Mouse (Mus musculus): ENCODE measurements around the gene Timm29. TPM values are rescaled to one million over a fixed set of nuclear protein-coding genes. Genes with fewer than 3 reads are reported as not detected.
A peak's percentile ranks its signal among the peaks of the same experiment; 100 is the strongest.

Gene Timm29
- polyA plus RNA-seq, 1 experiment from 2014 or later, result 18.4 TPM

DNA sequence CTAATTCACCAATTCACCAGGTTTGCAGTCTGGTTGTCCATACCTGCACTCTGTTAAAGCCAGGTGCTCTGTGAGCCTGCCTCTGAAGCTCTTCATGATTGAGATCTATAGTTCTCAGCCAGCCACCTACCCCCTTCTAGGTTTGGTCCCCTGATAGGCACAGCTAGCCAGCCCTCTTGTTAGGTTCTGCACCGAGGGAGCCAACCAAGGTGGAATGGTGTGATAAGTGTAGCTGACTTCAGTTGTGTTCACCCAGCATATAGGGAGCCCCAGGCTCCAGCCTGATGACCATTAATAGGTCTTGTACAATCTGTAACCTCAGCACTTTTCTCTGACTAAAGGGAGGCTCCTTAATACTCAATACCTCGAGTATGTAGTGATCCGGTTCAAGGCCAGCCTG lies 7.7 kb downstream of the Timm29 start:
- WGBS (ENCODE audit: insufficient replicate concordance), result 40% methylated on average over 3 of the region's 3 CpGs
- peak; percentile 76 for ATAC-seq (ENCODE audit: insufficient read depth)

DNA sequence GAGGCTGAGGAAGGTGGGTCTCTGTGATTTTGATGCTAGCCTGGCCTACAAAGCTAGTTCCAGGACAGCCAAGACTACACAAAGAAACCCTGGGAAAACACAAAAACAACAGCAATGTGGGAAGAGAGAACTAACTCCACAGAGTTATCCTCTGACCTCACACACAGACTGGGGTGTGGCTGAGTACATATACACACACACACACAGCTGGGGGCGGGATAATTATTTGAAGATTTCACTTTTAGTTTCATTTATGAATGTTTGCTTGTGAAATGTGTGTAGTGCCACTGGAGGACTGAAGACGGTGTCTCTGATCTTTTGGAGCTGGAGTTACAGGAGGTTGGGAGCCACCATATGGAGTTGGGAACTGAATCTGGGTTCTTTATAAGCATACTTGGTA lies 8.6 kb downstream of the Timm29 start:
- Histone ChIP-seq H3K4me2 (no peak overlapping the region), H3K27ac (replicated peaks) (peak overlapping the region; percentile 39; the same call in 1 of the 2 replicates), H3K4me1 (replicated peaks) (peaks cover 27% of the 10 kb centered on the region), H3K9ac (no peak overlapping the region), H3K4me3 (replicated peaks) (no peak overlapping the region), H3K9me3 (replicated peaks) (no peaks in the 10 kb centered on the region), H3K36me3 (replicated peaks) (peaks cover 2% of the 10 kb centered on the region; the same call in 1 of the 2 replicates), H3K27me3 (no peaks in the 10 kb centered on the region)
- ATAC-seq (ENCODE audit: insufficient read depth), result no peak
- WGBS (ENCODE audit: insufficient replicate concordance), result 73% methylated on average over 2 of the region's 2 CpGs

More for the DNA sequence above, 7.7 kb downstream of the Timm29 start:
- H3K36me3 ChIP-seq (replicated peaks), result peaks cover 9% of the 10 kb centered on the region; the same call in 1 of the 2 replicates
- peak overlapping the region; percentile 39; the same call in 1 of the 2 replicates for H3K27ac ChIP-seq (replicated peaks)
- H3K9me3 ChIP-seq (replicated peaks), result no peaks in the 10 kb centered on the region
- peaks cover 31% of the 10 kb centered on the region for H3K4me1 ChIP-seq (replicated peaks)
- no peak overlapping the region for H3K4me2 ChIP-seq
- H3K27me3 ChIP-seq, result no peaks in the 10 kb centered on the region
- no peak overlapping the region for H3K4me3 ChIP-seq (replicated peaks)
- H3K9ac ChIP-seq, result no peak overlapping the region

GRCm38 (mm10) chr9:21601722-21602399 lies 9.3 kb downstream of the Timm29 start:
- H3K27me3 ChIP-seq, result no peaks in the 10 kb centered on the region
- no peak overlapping the region for H3K4me2 ChIP-seq
- WGBS (ENCODE audit: insufficient replicate concordance), result 49% methylated on average over 10 of the region's 10 CpGs
- no peaks in the 10 kb centered on the region for H3K9me3 ChIP-seq (replicated peaks)
- no peaks in the 10 kb centered on the region for H3K36me3 ChIP-seq (replicated peaks)
- no peak overlapping the region for H3K27ac ChIP-seq (replicated peaks)
- no peak overlapping the region for H3K9ac ChIP-seq
- H3K4me1 ChIP-seq (replicated peaks), result peaks cover 27% of the 10 kb centered on the region
- H3K4me3 ChIP-seq (replicated peaks), result no peak overlapping the region
- ATAC-seq (ENCODE audit: insufficient read depth), result peak; percentile 43; the same call in 1 of the 2 replicates

DNA sequence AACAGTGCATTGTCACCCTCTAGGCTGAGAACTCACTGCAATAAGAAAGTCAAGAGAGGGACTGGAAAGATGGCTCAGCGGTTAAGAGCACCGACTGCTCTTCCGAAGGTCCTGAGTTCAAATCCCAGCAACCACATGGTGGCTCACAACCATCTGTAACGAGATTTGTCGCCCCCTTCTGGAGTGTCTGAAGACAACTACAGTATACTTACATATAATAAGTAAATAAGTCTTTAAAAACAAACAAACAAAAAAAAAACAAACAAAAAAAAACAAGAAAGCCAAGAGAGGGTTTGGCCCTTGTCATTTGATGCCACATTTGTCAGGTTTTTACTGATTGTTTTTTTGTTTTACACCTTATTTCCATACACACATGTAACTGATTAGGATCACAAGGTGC lies 11.6 kb downstream of the Timm29 start:
- ATAC-seq (ENCODE audit: insufficient read depth), result no peak
- Histone ChIP-seq H3K9me3 (replicated peaks) (no peaks in the 10 kb centered on the region), H3K4me3 (replicated peaks) (no peak overlapping the region), H3K36me3 (replicated peaks) (no peaks in the 10 kb centered on the region), H3K4me1 (replicated peaks) (peaks cover 27% of the 10 kb centered on the region), H3K27ac (replicated peaks) (no peak overlapping the region), H3K9ac (no peak overlapping the region), H3K4me2 (no peak overlapping the region), H3K27me3 (no peaks in the 10 kb centered on the region)
- 69% methylated on average over 5 of the region's 5 CpGs for WGBS (ENCODE audit: insufficient replicate concordance)

- Histone ChIP-seq H3K36me3 (replicated peaks) (no peaks in the 10 kb centered on the region), H3K4me1 (replicated peaks) (peaks cover 14% of the 10 kb centered on the region), H3K9ac (no peak overlapping the region), H3K27ac (replicated peaks) (no peak overlapping the region), H3K4me2 (no peak overlapping the region), H3K27me3 (no peaks in the 10 kb centered on the region), H3K9me3 (replicated peaks) (no peaks in the 10 kb centered on the region), H3K4me3 (replicated peaks) (no peak overlapping the region)
- no peak for ATAC-seq (ENCODE audit: insufficient read depth)
- 66% methylated on average over 5 of the region's 5 CpGs for WGBS (ENCODE audit: insufficient replicate concordance)
Measured at GRCm38 (mm10) chr9:21605865-21606264, 13.3 kb downstream of the Timm29 start.

DNA sequence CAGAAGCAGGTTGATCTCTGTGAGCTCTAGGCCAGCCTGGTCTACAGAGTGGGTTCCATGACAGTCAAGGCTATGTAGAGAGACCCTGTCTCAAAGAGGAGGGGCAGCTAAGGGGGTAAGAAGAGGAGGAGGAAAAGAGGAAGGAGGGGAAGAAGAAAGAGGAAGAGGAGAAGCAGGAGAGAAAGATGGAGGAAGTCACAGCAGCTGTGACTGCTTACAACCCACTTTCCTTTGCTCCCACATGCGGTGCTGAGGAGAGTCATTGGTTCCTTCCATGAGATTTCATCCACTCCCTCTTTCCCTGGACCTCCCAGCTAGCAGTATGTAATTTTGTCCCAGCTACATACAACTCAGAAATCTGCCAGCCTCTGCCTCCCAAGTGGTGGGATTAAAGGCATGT lies 14.1 kb downstream of the Timm29 start:
- no peaks in the 10 kb centered on the region for H3K9me3 ChIP-seq (replicated peaks)
- no peak overlapping the region for H3K4me2 ChIP-seq

DNA sequence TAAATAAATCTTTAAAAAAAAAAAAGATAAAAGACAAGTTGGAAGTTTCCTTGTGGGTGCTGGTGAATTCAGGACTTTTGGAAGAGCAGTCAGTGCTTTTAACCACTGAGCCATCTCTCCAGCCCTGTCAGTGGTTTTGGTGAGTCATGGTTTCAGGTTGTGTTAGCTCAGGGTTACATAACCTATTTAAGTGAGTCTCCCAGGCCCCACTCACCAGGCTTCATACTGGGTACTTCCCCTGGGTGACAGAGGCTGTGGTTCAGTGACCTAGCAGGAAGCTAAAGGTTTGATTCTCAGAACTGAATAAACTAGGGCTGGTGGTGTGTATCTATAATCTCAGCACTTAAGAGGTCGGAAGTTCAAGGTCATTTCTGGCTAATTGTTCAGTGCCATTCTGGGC lies 17.3 kb downstream of the Timm29 start:
- no peaks in the 10 kb centered on the region for H3K36me3 ChIP-seq (replicated peaks)
- no peak overlapping the region for H3K4me3 ChIP-seq (replicated peaks)
- H3K4me2 ChIP-seq, result no peak overlapping the region
- no peak overlapping the region for H3K27ac ChIP-seq (replicated peaks)
- H3K9ac ChIP-seq, result no peak overlapping the region
- no peaks in the 10 kb centered on the region for H3K9me3 ChIP-seq (replicated peaks)
- no peaks in the 10 kb centered on the region for H3K27me3 ChIP-seq
- peaks cover 7% of the 10 kb centered on the region for H3K4me1 ChIP-seq (replicated peaks)
- 68% methylated on average over 1 of the region's 1 CpGs for WGBS (ENCODE audit: insufficient replicate concordance)
- no peak; the same call in 1 of the 2 replicates for ATAC-seq (ENCODE audit: insufficient read depth)

More for the DNA sequence above, 14.1 kb downstream of the Timm29 start:
- H3K27ac ChIP-seq (replicated peaks), result no peak overlapping the region
- H3K4me3 ChIP-seq (replicated peaks), result no peak overlapping the region
- no peaks in the 10 kb centered on the region for H3K36me3 ChIP-seq (replicated peaks)
- no peak overlapping the region for H3K9ac ChIP-seq
- H3K27me3 ChIP-seq, result no peaks in the 10 kb centered on the region
- 0 out of 2 replicates have a peak, but pooled peaks cover 7% of the 10 kb centered on the region for H3K4me1 ChIP-seq (replicated peaks)
- no peak for ATAC-seq (ENCODE audit: insufficient read depth)
- WGBS (ENCODE audit: insufficient replicate concordance), result 20% methylated on average over 1 of the region's 1 CpGs

- WGBS (ENCODE audit: insufficient replicate concordance), result 56% methylated on average over 15 of the region's 15 CpGs
- H3K4me2 ChIP-seq, result peak overlapping the region; percentile 90
- H3K9me3 ChIP-seq (replicated peaks), result no peaks in the 10 kb centered on the region
- H3K4me1 ChIP-seq (replicated peaks), result peaks cover 41% of the 10 kb centered on the region
- H3K27me3 ChIP-seq, result no peaks in the 10 kb centered on the region
- peak overlapping the region; percentile 81 for H3K27ac ChIP-seq (replicated peaks)
- H3K36me3 ChIP-seq (replicated peaks), result peaks cover 8% of the 10 kb centered on the region; the same call in 1 of the 2 replicates
- peak overlapping the region; percentile 71 for H3K4me3 ChIP-seq (replicated peaks)
- H3K9ac ChIP-seq, result peak overlapping the region; percentile 79
- ATAC-seq (ENCODE audit: insufficient read depth), result no peak
Measured at GRCm38 (mm10) chr9:21614864-21615616, 22.5 kb downstream of the Timm29 start.

- ATAC-seq (ENCODE audit: insufficient read depth), result peak; percentile 93
- H3K4me1 ChIP-seq (replicated peaks), result peaks cover 38% of the 10 kb centered on the region
- peak within 1 kb of the TSS; percentile 79 for H3K9ac ChIP-seq
- H3K36me3 ChIP-seq (replicated peaks), result peaks cover 8% of the 10 kb centered on the region; the same call in 1 of the 2 replicates
- no peaks in the 10 kb centered on the region for H3K9me3 ChIP-seq (replicated peaks)
- H3K27ac ChIP-seq (replicated peaks), result peak within 1 kb of the TSS; percentile 81
- no peaks in the 10 kb centered on the region for H3K27me3 ChIP-seq
- peak within 1 kb of the TSS; percentile 71 for H3K4me3 ChIP-seq (replicated peaks)
- peak within 1 kb of the TSS; percentile 90 for H3K4me2 ChIP-seq
- 1% methylated on average over 42 of the region's 45 CpGs for WGBS (ENCODE audit: insufficient replicate concordance)
Measured at GRCm38 (mm10) chr9:21615617-21616231, 23.2 kb downstream of the Timm29 start, which contains the start of gene Smarca4. TSS of gene Smarca4 (plus strand) at chr9:21616169.

DNA sequence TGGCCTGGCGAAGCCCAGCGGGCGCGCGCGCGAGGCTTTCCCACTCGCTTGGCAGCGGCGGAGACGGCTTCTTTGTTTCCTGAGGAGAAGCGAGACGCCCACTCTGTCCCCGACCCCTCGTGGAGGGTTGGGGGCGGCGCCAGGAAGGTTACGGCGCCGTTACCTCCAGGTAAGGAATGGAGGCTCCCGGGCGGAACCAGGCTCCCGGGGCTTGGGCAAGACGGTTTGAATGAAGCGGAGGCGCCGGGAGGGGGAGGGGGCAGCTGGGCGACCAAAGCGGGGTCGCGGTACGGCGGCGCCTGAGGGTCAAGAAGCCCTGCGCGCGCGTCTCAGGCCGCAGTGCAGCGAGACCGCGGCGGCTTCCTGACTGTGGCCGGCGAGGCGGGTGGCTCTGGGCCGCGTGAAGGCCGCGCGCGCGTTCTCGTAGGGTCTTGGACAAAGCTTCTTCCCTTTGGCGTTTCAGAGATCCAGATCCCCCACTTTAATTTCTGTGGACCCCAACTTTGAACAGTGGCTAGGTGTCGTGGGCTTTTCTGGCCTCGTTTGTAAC lies 23.8 kb downstream of the Timm29 start:
- Histone ChIP-seq H3K4me1 (replicated peaks) (peaks cover 37% of the 10 kb centered on the region), H3K27ac (replicated peaks) (peak overlapping the region; percentile 81), H3K9ac (peak overlapping the region; percentile 79), H3K4me2 (peak overlapping the region; percentile 90), H3K27me3 (no peaks in the 10 kb centered on the region), H3K9me3 (replicated peaks) (no peaks in the 10 kb centered on the region), H3K4me3 (replicated peaks) (peak overlapping the region; percentile 71), H3K36me3 (replicated peaks) (peaks cover 8% of the 10 kb centered on the region; the same call in 1 of the 2 replicates)
- under 1% methylated on average over 57 of the region's 57 CpGs for WGBS (ENCODE audit: insufficient replicate concordance)
- peak; percentile 73 for ATAC-seq (ENCODE audit: insufficient read depth)

All from liver, embryonic 15.5 days (tissue).